In the genomic region with DNA sequence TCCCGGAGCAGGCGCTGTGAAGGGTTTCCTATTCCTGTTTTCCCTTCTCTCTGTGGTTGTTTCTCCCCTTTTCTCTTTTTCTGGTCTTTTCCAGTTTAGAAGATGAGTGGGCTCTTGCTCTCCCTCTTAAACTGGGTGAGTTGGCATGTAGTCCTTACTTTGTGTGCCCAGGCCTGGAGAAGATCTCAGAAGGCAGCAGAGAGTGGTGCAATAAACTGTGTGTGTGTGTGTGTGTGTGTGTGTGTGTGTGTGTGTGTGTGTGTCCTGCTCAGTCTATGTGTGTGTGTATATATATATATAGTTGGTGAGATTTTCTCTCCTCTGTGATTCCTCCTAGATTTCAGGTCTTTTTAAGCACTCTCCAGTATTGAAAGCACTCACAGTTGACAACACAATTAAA, we compare ENCODE assay signal across 8 mouse cellular contexts. TPM values are rescaled to one million over a fixed set of nuclear protein-coding genes. Genes with fewer than 3 reads are reported as not detected.
DNase-seq lines count a peak whose midpoint lies in the region; ATAC-seq lines count a peak whose summit lies in the region.

No protein-coding gene starts in this region.

- 0% methylated on average over 2 of the region's 2 CpGs for WGBS in liver, embryonic 11.5 days
- 0% methylated on average over 2 of the region's 2 CpGs for WGBS in forebrain, embryonic 13.5 days
- 0% methylated on average over 2 of the region's 2 CpGs for WGBS in limb, embryonic 11.5 days
- WGBS in neural tube, embryonic 15.5 days: 0% methylated on average over 2 of the region's 2 CpGs

- H3K4me3 ChIP-seq in liver, embryonic 11.5 days (ENCODE audit: low read depth, low read length): peak overlapping the region; percentile 52
- H3K4me3 ChIP-seq in forebrain, embryonic 13.5 days: peak overlapping the region; percentile 72
- peak overlapping the region; percentile 49 for H3K4me3 ChIP-seq in limb, embryonic 11.5 days (ENCODE audit: low read depth, low read length)
- H3K4me3 ChIP-seq in neural tube, embryonic 15.5 days (replicated peaks): peak overlapping the region; percentile 81

- no peak overlapping the region for H3K27ac ChIP-seq in liver, embryonic 11.5 days (ENCODE audit: low read depth, low read length)
- no peak overlapping the region for H3K27ac ChIP-seq in forebrain, embryonic 13.5 days
- no peak overlapping the region for H3K27ac ChIP-seq in limb, embryonic 11.5 days (replicated peaks; ENCODE audit: low read depth, low read length)
- peak overlapping the region; percentile 82 for H3K27ac ChIP-seq in neural tube, embryonic 15.5 days (replicated peaks)

- H3K36me3 ChIP-seq in liver, embryonic 11.5 days (ENCODE audit: control insufficient read depth, insufficient read depth, low read length): no peaks in the 10 kb centered on the region
- H3K36me3 ChIP-seq in forebrain, embryonic 13.5 days (ENCODE audit: poor library complexity, severe bottlenecking): no peaks in the 10 kb centered on the region
- no peaks in the 10 kb centered on the region for H3K36me3 ChIP-seq in limb, embryonic 11.5 days (ENCODE audit: control insufficient read depth, insufficient read depth, low read length)
- H3K36me3 ChIP-seq in neural tube, embryonic 15.5 days: no peaks in the 10 kb centered on the region

- H3K27me3 ChIP-seq in liver, embryonic 11.5 days (replicated peaks; ENCODE audit: control insufficient read depth, insufficient read depth, low read length): peaks cover 22% of the 10 kb centered on the region
- H3K27me3 ChIP-seq in forebrain, embryonic 13.5 days: no peaks in the 10 kb centered on the region
- peaks cover 19% of the 10 kb centered on the region for H3K27me3 ChIP-seq in limb, embryonic 11.5 days (ENCODE audit: control insufficient read depth, insufficient read depth, low read length)
- H3K27me3 ChIP-seq in neural tube, embryonic 15.5 days (replicated peaks): 0 out of 2 replicates have a peak, but pooled peaks cover 3% of the 10 kb centered on the region

- no peak for ATAC-seq in liver, embryonic 11.5 days (replicated peaks; ENCODE audit: low FRiP score)
- ATAC-seq in forebrain, embryonic 13.5 days: peak; percentile 34
- no peak for ATAC-seq in limb, embryonic 11.5 days (ENCODE audit: insufficient number of reproducible peaks, low FRiP score, low TSS enrichment, low read depth)
- peak; percentile 21; the same call in 1 of the 2 replicates for ATAC-seq in neural tube, embryonic 15.5 days (ENCODE audit: low FRiP score)

- no peak overlapping the region for H3K9ac ChIP-seq in liver, embryonic 11.5 days (ENCODE audit: low read depth, low read length)
- H3K9ac ChIP-seq in forebrain, embryonic 13.5 days: peak overlapping the region; percentile 75
- H3K9ac ChIP-seq in limb, embryonic 11.5 days (ENCODE audit: low read length): peak overlapping the region; percentile 40
- H3K9ac ChIP-seq in neural tube, embryonic 15.5 days (replicated peaks): peak overlapping the region; percentile 78

- no peak for DNase-seq in liver, embryonic 11.5 days (ENCODE audit: low spot score)
- DNase-seq in liver: no peak
- DNase-seq in limb, embryonic 11.5 days (ENCODE audit: low spot score): no peak
- DNase-seq in cerebellum, postnatal 4 days (ENCODE audit: low spot score in 2 of 2): no peak
- no peak for DNase-seq in urinary bladder, postnatal 25 days (ENCODE audit: low spot score)
- DNase-seq in right cerebral cortex, adult 2 months (ENCODE audit: low spot score in 2 of 2): no peak

- H3K9me3 ChIP-seq in liver, embryonic 11.5 days (ENCODE audit: control insufficient read depth, low read length): no peaks in the 10 kb centered on the region
- H3K9me3 ChIP-seq in forebrain, embryonic 13.5 days (replicated peaks): no peaks in the 10 kb centered on the region
- no peaks in the 10 kb centered on the region for H3K9me3 ChIP-seq in limb, embryonic 11.5 days (ENCODE audit: control insufficient read depth, low read length)
- no peaks in the 10 kb centered on the region for H3K9me3 ChIP-seq in neural tube, embryonic 15.5 days (replicated peaks)

- peak overlapping the region; percentile 79 for H3K4me2 ChIP-seq in liver, embryonic 11.5 days
- peak overlapping the region; percentile 99 for H3K4me2 ChIP-seq in forebrain, embryonic 13.5 days
- H3K4me2 ChIP-seq in limb, embryonic 11.5 days (ENCODE audit: low read depth, severe bottlenecking): peak overlapping the region; percentile 99
- H3K4me2 ChIP-seq in neural tube, embryonic 15.5 days: peak overlapping the region; percentile 98

- H3K4me1 ChIP-seq in liver, embryonic 11.5 days (replicated peaks; ENCODE audit: control insufficient read depth, insufficient read depth, low read length): no peaks in the 10 kb centered on the region
- peaks cover 8% of the 10 kb centered on the region; the same call in 1 of the 2 replicates for H3K4me1 ChIP-seq in forebrain, embryonic 13.5 days
- no peaks in the 10 kb centered on the region for H3K4me1 ChIP-seq in limb, embryonic 11.5 days (ENCODE audit: control insufficient read depth, insufficient read depth, low read length)
- H3K4me1 ChIP-seq in neural tube, embryonic 15.5 days: peaks cover 19% of the 10 kb centered on the region

RNA-seq across cellular contexts. Expression of gene Sorcs1, which starts 0.5 kb away (rescaled TPM):
- polyA plus RNA-seq in liver, embryonic 11.5 days (2014; fragmentation: Nextera tagmentation; extraction: Ambion mirVana): 0.52 and 0.99 TPM in 2 replicates
- 5.9 and 8.1 TPM in 2 replicates for polyA plus RNA-seq in forebrain, embryonic 13.5 days (2015; fragmentation: Nextera tagmentation; extraction: Ambion mirVana)
- 0.28 and 0.43 TPM in 2 replicates for polyA plus RNA-seq in limb, embryonic 11.5 days (2014; fragmentation: Nextera tagmentation; extraction: Ambion mirVana)
- 17.1 and 20.9 TPM in 2 replicates for polyA plus RNA-seq in neural tube, embryonic 15.5 days (2015; fragmentation: Nextera tagmentation; extraction: Ambion mirVana)

Comparison
In these comparisons a context has a peak if more than half of its experiments do, and no peak if none do; other contexts are left out.
1. ATAC-seq: peak in forebrain, embryonic 13.5 days (single experiment) and neural tube, embryonic 15.5 days (single experiment); none in liver, embryonic 11.5 days (single experiment) and limb, embryonic 11.5 days (single experiment).
2. Peak in every context shown above with its lines, with median percentiles within 50 percentile points of each other: H3K4me2 ChIP-seq and H3K4me3 ChIP-seq.